Mouse (Mus musculus) lung, embryonic 16.5 days (tissue): Measurements from ENCODE around the gene Matk. TPM values are rescaled to one million over a fixed set of nuclear protein-coding genes. Genes with fewer than 3 reads are reported as not detected.
A peak's percentile ranks its signal among the peaks of the same experiment; 100 is the strongest.

ENCODE experiments used
- ATAC-seq: fragments of 200-750 bp; cut with Nextera tagmentation; 2 replicates; pipeline ENCODE4 v1.8.0; 2017; ENCODE audit warnings: low read depth, mild to moderate bottlenecking, moderate library complexity
- H3K27ac ChIP-seq: fragments of 300-500 bp; sonication (generic); 2 replicates; pipeline ENCODE4 v1.5.1; 2014; ENCODE audit warnings: mild to moderate bottlenecking, control low read depth, low read length
- H3K27me3 ChIP-seq: fragments of 300-500 bp; sonication (generic); 2 replicates; pipeline ENCODE4 v1.6.1; 2014; ENCODE audit warnings: low read depth, low read length, mixed read lengths; ENCODE audit not compliant: control insufficient read depth, insufficient read depth
- H3K36me3 ChIP-seq: fragments of 300-500 bp; sonication (generic); 2 replicates; pipeline ENCODE4 v1.6.1; 2014; ENCODE audit warnings: low read length; ENCODE audit not compliant: control insufficient read depth, insufficient read depth
- H3K4me1 ChIP-seq: fragments of 300-500 bp; sonication (generic); replicated peaks from 2 replicates; pipeline ENCODE4 v1.6.1; 2014; ENCODE audit warnings: low read length, mixed read lengths; ENCODE audit not compliant: control insufficient read depth, insufficient read depth
- H3K4me2 ChIP-seq: fragments of 300-500 bp; sonication (generic); 2 replicates; pipeline ENCODE4 v1.6.1; 2014; ENCODE audit warnings: low read depth, low read length, control low read depth
- H3K4me3 ChIP-seq: fragments of 300-500 bp; sonication (generic); 2 replicates; pipeline ENCODE4 v1.5.1; 2014; ENCODE audit warnings: mild to moderate bottlenecking, low read length, control low read depth
- H3K9ac ChIP-seq: fragments of 300-500 bp; sonication (generic); 2 replicates; pipeline ENCODE4 v1.6.1; 2014; ENCODE audit warnings: low read length, control low read depth
- H3K9me3 ChIP-seq: fragments of 300-500 bp; sonication (generic); 2 replicates; pipeline ENCODE4 v1.6.1; 2016; ENCODE audit warnings: low read length; ENCODE audit not compliant: control insufficient read depth
- WGBS: fragments of 180-500 bp; shearing (Covaris S2); extraction: QIAGEN DNeasy Blood & Tissue Kit; methylation state at CpG from one replicate; pipeline ENCODE4 v1.1.7; 2014; 5-methylcytosine and 5-hydroxymethylcytosine counted together
- polyA plus RNA-seq: library from polyadenylated mRNA; unstranded; fragments of >200 nt; fragmentation: Nextera tagmentation; extraction: Ambion mirVana; gene quantifications from 2 replicates; pipeline ENCODE4 v1.2.1, GENCODE M21; 2015

Matk gene
- polyA plus RNA-seq, 1 experiment from 2014 or later, result 2.9 TPM

- H3K9ac ChIP-seq, result peak overlapping the region; percentile 3
- no peak overlapping the region for H3K4me3 ChIP-seq
- H3K27ac ChIP-seq, result peak overlapping the region; percentile 69
- peaks cover 39% of the 10 kb centered on the region for H3K4me1 ChIP-seq
- H3K27me3 ChIP-seq, result no peaks in the 10 kb centered on the region
- no peak for ATAC-seq
- WGBS, result 74% methylated on average over 6 of the region's 6 CpGs
- H3K36me3 ChIP-seq, result no peaks in the 10 kb centered on the region
- H3K9me3 ChIP-seq, result no peaks in the 10 kb centered on the region
- H3K4me2 ChIP-seq, result peak overlapping the region; percentile 19; the same call in 1 of the 2 replicates
Measured at GRCm38 (mm10) chr10:81297246-81297645, 44.5 kb downstream of the Matk start.

- H3K4me2 ChIP-seq, result peak overlapping the region; percentile 19; the same call in 1 of the 2 replicates
- H3K9me3 ChIP-seq, result no peaks in the 10 kb centered on the region
- peak overlapping the region; percentile 3 for H3K9ac ChIP-seq
- no peak overlapping the region for H3K4me3 ChIP-seq
- WGBS, result 39% methylated on average over 10 of the region's 10 CpGs
- ATAC-seq, result peak; percentile 47
- H3K36me3 ChIP-seq, result no peaks in the 10 kb centered on the region
- peaks cover 45% of the 10 kb centered on the region for H3K4me1 ChIP-seq
- no peaks in the 10 kb centered on the region for H3K27me3 ChIP-seq
- H3K27ac ChIP-seq, result peak overlapping the region; percentile 69
Measured at GRCm38 (mm10) chr10:81297845-81298244, 45.1 kb downstream of the Matk start.

GRCm38 (mm10) chr10:81298369-81299100 is 45.8 kb downstream of the Matk start:
- Histone ChIP-seq H3K4me3 (no peak overlapping the region), H3K9me3 (no peaks in the 10 kb centered on the region), H3K27me3 (no peaks in the 10 kb centered on the region), H3K27ac (peak overlapping the region; percentile 69), H3K4me1 (peaks cover 50% of the 10 kb centered on the region), H3K36me3 (no peaks in the 10 kb centered on the region), H3K9ac (peak overlapping the region; percentile 3; the same call in 1 of the 2 replicates), H3K4me2 (no peak overlapping the region)
- no peak for ATAC-seq
- WGBS, result 89% methylated on average over 17 of the region's 17 CpGs

DNA sequence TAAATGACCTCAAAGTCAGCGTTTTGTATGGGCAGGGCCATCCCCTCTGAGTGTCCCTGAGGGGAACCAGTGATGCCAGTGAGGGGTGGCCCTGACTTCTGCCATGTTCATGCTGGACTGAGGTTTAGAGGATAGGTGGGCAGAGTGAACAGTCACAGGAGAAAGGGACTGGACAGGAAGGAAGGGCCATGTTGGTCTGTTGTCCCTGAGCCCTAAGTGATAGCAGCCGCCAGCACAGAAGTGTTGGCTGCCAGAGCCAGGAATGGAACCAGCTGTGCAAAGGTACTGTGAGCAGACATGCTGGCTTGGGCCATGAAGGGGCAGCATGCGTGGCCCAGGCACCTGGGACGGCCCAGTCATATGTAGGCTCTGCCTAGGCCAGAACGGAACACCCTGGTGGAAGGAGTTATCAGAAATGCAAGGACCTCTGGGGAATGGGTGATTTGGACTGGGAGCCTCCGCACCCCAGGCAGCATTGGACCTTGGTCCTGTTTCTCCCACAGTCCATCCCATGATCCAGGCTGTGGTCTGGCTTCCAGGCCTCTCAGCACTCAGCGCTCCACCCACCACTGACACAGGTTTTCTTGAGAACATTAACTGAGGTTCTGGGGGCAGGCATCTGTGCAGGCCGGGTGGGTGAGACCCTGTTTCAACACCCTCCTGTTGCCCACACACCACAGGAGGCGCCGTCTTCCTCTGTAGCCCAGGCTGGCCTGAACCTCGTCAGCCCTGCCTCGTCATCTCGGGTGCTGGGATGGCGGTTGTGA is 47.0 kb downstream of the Matk start:
- no peak for ATAC-seq
- H3K4me2 ChIP-seq, result no peak overlapping the region
- H3K4me3 ChIP-seq, result no peak overlapping the region
- H3K27ac ChIP-seq, result no peak overlapping the region
- WGBS, result 82% methylated on average over 14 of the region's 14 CpGs
- no peaks in the 10 kb centered on the region for H3K27me3 ChIP-seq
- H3K4me1 ChIP-seq, result peaks cover 40% of the 10 kb centered on the region
- H3K9me3 ChIP-seq, result no peaks in the 10 kb centered on the region
- no peaks in the 10 kb centered on the region for H3K36me3 ChIP-seq
- H3K9ac ChIP-seq, result peak overlapping the region; percentile 25; the same call in 1 of the 2 replicates

- Histone ChIP-seq H3K27me3 (no peaks in the 10 kb centered on the region), H3K9ac (no peak overlapping the region), H3K4me2 (no peak overlapping the region), H3K4me1 (peaks cover 38% of the 10 kb centered on the region), H3K36me3 (no peaks in the 10 kb centered on the region), H3K27ac (no peak overlapping the region), H3K4me3 (no peak overlapping the region), H3K9me3 (no peaks in the 10 kb centered on the region)
- WGBS, result 70% methylated on average over 9 of the region's 9 CpGs
- no peak for ATAC-seq
Measured at GRCm38 (mm10) chr10:81300352-81300907, 47.7 kb downstream of the Matk start.

DNA sequence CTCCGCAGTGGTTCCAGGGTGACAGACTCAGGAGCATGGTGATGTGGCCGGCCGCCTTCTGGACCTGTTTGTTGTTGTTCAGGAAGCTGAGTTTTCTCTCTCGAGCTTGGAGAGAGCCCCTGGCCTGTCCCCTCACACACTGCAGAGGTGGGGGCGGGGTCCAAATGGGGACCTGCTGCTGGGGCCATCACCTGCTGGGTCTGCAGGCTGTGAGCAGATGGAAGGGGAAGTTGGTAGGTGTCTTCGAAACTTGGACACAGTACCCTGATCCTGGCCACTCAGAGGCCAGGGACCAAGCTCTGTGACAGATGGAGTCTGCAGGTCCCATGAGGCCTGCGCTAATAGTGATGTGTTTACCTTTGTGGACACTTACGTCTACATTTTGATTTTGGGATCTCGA is 48.6 kb downstream of the Matk start:
- H3K4me3 ChIP-seq, result no peak overlapping the region
- H3K27ac ChIP-seq, result no peak overlapping the region
- ATAC-seq, result no peak
- 69% methylated on average over 9 of the region's 9 CpGs for WGBS
- no peaks in the 10 kb centered on the region for H3K9me3 ChIP-seq
- no peak overlapping the region for H3K4me2 ChIP-seq
- H3K27me3 ChIP-seq, result no peaks in the 10 kb centered on the region
- no peak overlapping the region for H3K9ac ChIP-seq
- peaks cover 38% of the 10 kb centered on the region for H3K4me1 ChIP-seq
- H3K36me3 ChIP-seq, result peaks cover 5% of the 10 kb centered on the region

GRCm38 (mm10) chr10:81302288-81302687 is 49.6 kb downstream of the Matk start:
- Histone ChIP-seq H3K27ac (peak overlapping the region; percentile 53), H3K27me3 (no peaks in the 10 kb centered on the region), H3K36me3 (peaks cover 14% of the 10 kb centered on the region), H3K4me1 (peaks cover 38% of the 10 kb centered on the region), H3K4me2 (no peak overlapping the region; the same call in 1 of the 2 replicates), H3K4me3 (no peak overlapping the region), H3K9ac (peak overlapping the region; percentile 30; the same call in 1 of the 2 replicates), H3K9me3 (no peaks in the 10 kb centered on the region)
- no peak for ATAC-seq
- WGBS, result 51% methylated on average over 4 of the region's 4 CpGs

GRCm38 (mm10) chr10:81302781-81303218 is 50.1 kb downstream of the Matk start:
- WGBS, result 40% methylated on average over 14 of the region's 14 CpGs
- Histone ChIP-seq H3K4me2 (peak overlapping the region; percentile 1), H3K27me3 (no peaks in the 10 kb centered on the region), H3K9me3 (no peaks in the 10 kb centered on the region), H3K4me3 (no peak overlapping the region), H3K27ac (peak overlapping the region; percentile 53; the same call in 1 of the 2 replicates), H3K4me1 (peaks cover 35% of the 10 kb centered on the region), H3K36me3 (peaks cover 20% of the 10 kb centered on the region), H3K9ac (peak overlapping the region; percentile 30)
- peak; percentile 12; the same call in 1 of the 2 replicates for ATAC-seq

- Histone ChIP-seq H3K27ac (peak overlapping the region; percentile 37; the same call in 1 of the 2 replicates), H3K9ac (peak overlapping the region; percentile 30), H3K9me3 (no peaks in the 10 kb centered on the region), H3K4me3 (no peak overlapping the region), H3K4me2 (peak overlapping the region; percentile 1), H3K36me3 (peaks cover 24% of the 10 kb centered on the region), H3K27me3 (no peaks in the 10 kb centered on the region), H3K4me1 (peaks cover 30% of the 10 kb centered on the region)
- 57% methylated on average over 10 of the region's 10 CpGs for WGBS
- no peak for ATAC-seq
Measured at GRCm38 (mm10) chr10:81303258-81303657, 50.5 kb downstream of the Matk start.
